Mouse (Mus musculus) heart, adult 2 months (tissue): ENCODE results near the gene Prrc2a. TPM values are rescaled to one million over a fixed set of nuclear protein-coding genes. Genes with fewer than 3 reads are reported as not detected.
A peak's percentile ranks its signal among the peaks of the same experiment; 100 is the strongest.

Experiments
- DNase-seq, 2 experiments: peaks; one replicate each; pipeline ENCODE4 v3.0.0; 2021
- H3K27ac ChIP-seq: fragments of 200-600 bp; 2 replicates; pipeline ENCODE4 v1.8.1; 2022
- H3K27me3 ChIP-seq: fragments of 200-500 bp; 2 replicates; pipeline ENCODE4 v1.6.1; 2012; ENCODE audit warnings: mild to moderate bottlenecking, low read length, inconsistent platforms, mixed read lengths; ENCODE audit not compliant: control insufficient read depth, insufficient read depth
- H3K36me3 ChIP-seq: fragments of 200-500 bp; 2 replicates; pipeline ENCODE4 v1.6.1; 2012; ENCODE audit warnings: low read length, inconsistent platforms; ENCODE audit not compliant: control insufficient read depth, insufficient read depth
- H3K4me1 ChIP-seq: fragments of 200-500 bp; 2 replicates; pipeline ENCODE4 v1.6.1; 2011; ENCODE audit warnings: low read length; ENCODE audit not compliant: control insufficient read depth, insufficient read depth
- H3K4me3 ChIP-seq: fragments of 200-600 bp; 2 replicates; pipeline ENCODE4 v1.8.1; 2022
- H3K79me2 ChIP-seq: fragments of 200-500 bp; replicated peaks from 2 replicates; pipeline ENCODE4 v1.6.1; 2012; ENCODE audit warnings: mild to moderate bottlenecking, inconsistent platforms, low read length, moderate library complexity, mixed read lengths; ENCODE audit not compliant: control insufficient read depth, insufficient read depth
- H3K9ac ChIP-seq: fragments of 200-500 bp; 2 replicates; pipeline ENCODE4 v1.6.1; 2012; ENCODE audit warnings: low read depth, mild to moderate bottlenecking, control low read depth, inconsistent platforms, low read length, mixed read lengths
- CTCF ChIP-seq: fragments of 200-600 bp; IDR thresholded peaks from 2 replicates; pipeline ENCODE4 v1.8.1; 2022; ENCODE audit warnings: antibody characterized with exemption, mild to moderate bottlenecking, moderate library complexity
- EP300 ChIP-seq: fragments of 200-500 bp; IDR thresholded peaks from 2 replicates; pipeline ENCODE4 v1.6.1; 2011; ENCODE audit warnings: low read depth, low read length, control low read depth; ENCODE audit not compliant: insufficient read depth
- POLR2A ChIP-seq: fragments of 200-500 bp; IDR thresholded peaks from 2 replicates; pipeline ENCODE4 v1.6.1; 2011; ENCODE audit warnings: mild to moderate bottlenecking, low read depth, low read length, control low read depth; ENCODE audit not compliant: insufficient read depth
- WGBS: fragments of 180-500 bp; shearing (Covaris S2); methylation state at CpG from one replicate; pipeline ENCODE4 v1.1.7; 2018; 5-methylcytosine and 5-hydroxymethylcytosine counted together
- intact Hi-C: fragments of 180-260 bp; cut with DNase I; formaldehyde crosslinking; loops from one replicate; pipeline ENCODE4 v1.15.1; 2025
- polyA plus RNA-seq: library from polyadenylated mRNA; depleted of rRNA; stranded (reverse); fragments of >200 nt; gene quantifications from 2 replicates; pipeline ENCODE4 v1.2.3, GENCODE M21; 2012
- total RNA-seq, 2 experiments: library from RNA; stranded (reverse); gene quantifications; 2 replicates each; pipeline ENCODE4 v1.2.3; 2021

Gene Prrc2a
- total and polyA plus RNA-seq, 3 experiments, result 132 to 197 (median 139) TPM

- intact Hi-C loops, result no loop called here
- no peak for TF ChIP-seq EP300
- no peak for TF ChIP-seq POLR2A
- no peak for TF ChIP-seq CTCF
- H3K27me3 ChIP-seq, result no peaks in the 10 kb centered on the region
- 73% methylated on average over 7 of the region's 7 CpGs for WGBS
- H3K79me2 ChIP-seq, result no peaks in the 10 kb centered on the region
- no peak overlapping the region for H3K27ac ChIP-seq
- H3K9ac ChIP-seq, result no peak overlapping the region
- no peak for DNase-seq
- no peak overlapping the region for H3K4me3 ChIP-seq
- no peaks in the 10 kb centered on the region for H3K4me1 ChIP-seq
- H3K36me3 ChIP-seq, result no peaks in the 10 kb centered on the region
Observed at GRCm38 (mm10) chr17:35154616-35155015, 10.1 kb downstream of the Prrc2a start.

GRCm38 (mm10) chr17:35153931-35154330 lies 10.8 kb downstream of the Prrc2a start:
- WGBS, result 82% methylated on average over 4 of the region's 4 CpGs
- Histone ChIP-seq H3K4me3 (no peak overlapping the region), H3K27me3 (no peaks in the 10 kb centered on the region), H3K9ac (no peak overlapping the region), H3K79me2 (no peaks in the 10 kb centered on the region), H3K36me3 (no peaks in the 10 kb centered on the region), H3K27ac (no peak overlapping the region), H3K4me1 (no peaks in the 10 kb centered on the region)
- DNase-seq, result no peak
- intact Hi-C loops, result no loop called here
- no peak for TF ChIP-seq POLR2A
- TF ChIP-seq EP300, result no peak
- no peak for TF ChIP-seq CTCF

- TF ChIP-seq EP300 (no peak), POLR2A (no peak), CTCF (no peak)
- Histone ChIP-seq H3K4me3 (no peak overlapping the region), H3K27me3 (no peaks in the 10 kb centered on the region), H3K27ac (no peak overlapping the region), H3K4me1 (no peaks in the 10 kb centered on the region), H3K9ac (no peak overlapping the region), H3K36me3 (0 out of 2 replicates have a peak, but pooled peaks cover 2% of the 10 kb centered on the region), H3K79me2 (no peaks in the 10 kb centered on the region)
- intact Hi-C loops, result no loop called here
- DNase-seq, result no peak
- WGBS, result 66% methylated on average over 9 of the region's 9 CpGs
Observed at GRCm38 (mm10) chr17:35153077-35153476, 11.6 kb downstream of the Prrc2a start.

- no peak overlapping the region for H3K4me3 ChIP-seq
- no peaks in the 10 kb centered on the region for H3K4me1 ChIP-seq
- no peaks in the 10 kb centered on the region for H3K79me2 ChIP-seq
- no peak overlapping the region for H3K9ac ChIP-seq
- 86% methylated on average over 4 of the region's 4 CpGs for WGBS
- DNase-seq, result no peak
- 0 out of 2 replicates have a peak, but pooled peaks cover 2% of the 10 kb centered on the region for H3K36me3 ChIP-seq
- TF ChIP-seq CTCF (no peak), EP300 (no peak), POLR2A (no peak)
- intact Hi-C loops, result loop anchor here (1.0 kb wide), 1 partner anchor 11 kb away; no protein-coding TSS in a partner anchor
- no peak overlapping the region for H3K27ac ChIP-seq
- no peaks in the 10 kb centered on the region for H3K27me3 ChIP-seq
Observed at GRCm38 (mm10) chr17:35152121-35152520, 12.6 kb downstream of the Prrc2a start.

GRCm38 (mm10) chr17:35147922-35148639 lies 16.6 kb downstream of the Prrc2a start:
- Histone ChIP-seq H3K27ac (no peak overlapping the region), H3K4me1 (no peaks in the 10 kb centered on the region), H3K27me3 (no peaks in the 10 kb centered on the region), H3K79me2 (no peaks in the 10 kb centered on the region), H3K4me3 (no peak overlapping the region), H3K9ac (no peak overlapping the region), H3K36me3 (peaks cover 2% of the 10 kb centered on the region; the same call in 1 of the 2 replicates)
- WGBS, result 63% methylated on average over 5 of the region's 5 CpGs
- TF ChIP-seq EP300 (peak; percentile 32; the same call in 1 of the 2 replicates), CTCF (no peak)
- no peak for DNase-seq
- intact Hi-C loops, result no loop called here

- Histone ChIP-seq H3K27ac (no peak overlapping the region), H3K79me2 (no peaks in the 10 kb centered on the region), H3K27me3 (no peaks in the 10 kb centered on the region), H3K9ac (no peak overlapping the region), H3K36me3 (peaks cover 2% of the 10 kb centered on the region; the same call in 1 of the 2 replicates), H3K4me3 (no peak overlapping the region), H3K4me1 (no peaks in the 10 kb centered on the region)
- TF ChIP-seq POLR2A (peak; percentile 31; the same call in 1 of the 2 replicates), EP300 (no peak)
- WGBS, result 67% methylated on average over 3 of the region's 3 CpGs
- no peak for DNase-seq
- intact Hi-C loops, result no loop called here
Observed at GRCm38 (mm10) chr17:35147348-35147747, 17.3 kb downstream of the Prrc2a start.
